Mouse (Mus musculus): ENCODE measurements around the gene Frmd8.

DNA sequence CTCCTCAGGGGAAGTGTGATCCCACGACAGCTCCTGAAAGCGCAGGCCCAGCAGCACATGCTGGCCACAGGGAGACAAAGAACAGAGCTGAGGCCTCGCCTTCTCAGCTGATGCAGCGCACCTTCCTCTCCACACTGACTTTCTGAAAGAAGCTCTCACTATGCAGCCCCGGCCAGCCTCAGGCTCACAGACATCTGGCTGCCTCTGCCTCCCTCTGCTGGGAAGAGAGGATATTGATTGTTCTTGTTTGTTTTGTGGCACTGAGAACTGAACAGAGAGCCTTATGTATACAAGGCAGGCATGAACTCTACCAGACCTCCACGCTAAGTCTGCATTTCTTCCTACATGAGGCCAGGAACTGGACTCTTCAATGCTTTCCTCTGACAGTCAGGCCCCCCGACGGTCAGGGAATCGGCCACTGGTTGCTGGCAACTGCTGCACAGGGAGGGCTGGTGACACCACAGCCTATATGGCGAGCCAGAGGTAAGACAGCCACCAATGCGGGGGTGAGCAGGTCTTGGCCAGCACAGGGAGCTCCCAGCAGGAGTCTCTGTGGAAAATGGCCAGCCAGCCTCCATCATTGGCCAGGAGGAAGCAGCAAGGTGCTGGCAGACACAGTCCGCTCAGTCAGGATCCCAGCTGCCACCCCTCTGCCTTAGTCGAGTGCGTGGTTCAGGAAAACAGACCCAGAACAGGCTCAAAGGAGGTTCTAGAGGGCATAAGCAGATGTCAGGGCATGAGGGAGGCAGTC is 12.6 kb downstream of the Frmd8 start:
- TF ChIP-seq CTCF (IDR thresholded peaks at IDR 0.05; ENCODE audit: borderline replicate concordance, extremely low read depth, insufficient read depth, insufficient read length) = peak; percentile 4; the same call in 1 of the 2 replicates
- no peak for TF ChIP-seq POLR2A (IDR thresholded peaks at IDR 0.05; ENCODE audit: borderline replicate concordance, extremely low read depth, insufficient read depth, insufficient read length, poor library complexity, severe bottlenecking)
